Mouse (Mus musculus) forelimb bud, embryonic 11.5 days (tissue): ENCODE measurements at regions not wholly inside any gene's neighbourhood (a gene's known extent, or its start where the extent isn't known, plus 50 kb on each side); places are given as distances from the start of the nearest gene placed in this dataset.
A peak's percentile ranks its signal among the peaks of the same experiment; 100 is the strongest.

Experiments
- DNase-seq: peaks from one replicate; pipeline ENCODE4 v3.0.0-alpha.2; 2012; ENCODE audit warnings: low read depth, low spot score

- no peak for DNase-seq
These were observed 395.7 kb upstream of the Zeb2 start for GRCm38 (mm10) chr2:45512852-45513251.

GRCm38 (mm10) chr2:45511791-45512190 is 394.6 kb upstream of the Zeb2 start:
- no peak for DNase-seq

GRCm38 (mm10) chr2:45504468-45504867 is 387.3 kb upstream of the Zeb2 start:
- no peak for DNase-seq

- no peak for DNase-seq
These were observed 376.5 kb upstream of the Zeb2 start for GRCm38 (mm10) chr2:45493656-45494055.

GRCm38 (mm10) chr2:45486530-45486929 is 369.3 kb upstream of the Zeb2 start:
- no peak for DNase-seq

- DNase-seq = no peak
These were observed 368.3 kb upstream of the Zeb2 start for GRCm38 (mm10) chr2:45485477-45485876.

GRCm38 (mm10) chr2:45480671-45481070 is 363.5 kb upstream of the Zeb2 start:
- no peak for DNase-seq

- DNase-seq = no peak
These were observed 358.8 kb upstream of the Zeb2 start for GRCm38 (mm10) chr2:45475996-45476395.

GRCm38 (mm10) chr2:45464306-45464705 is 347.1 kb upstream of the Zeb2 start:
- no peak for DNase-seq

- DNase-seq = no peak
These were observed 342.2 kb upstream of the Zeb2 start for GRCm38 (mm10) chr2:45459410-45459809.

GRCm38 (mm10) chr2:45454811-45455210 is 337.6 kb upstream of the Zeb2 start:
- DNase-seq = no peak

- no peak for DNase-seq
These were observed 322.0 kb upstream of the Zeb2 start for GRCm38 (mm10) chr2:45439146-45439545.

GRCm38 (mm10) chr2:45438739-45439138 is 321.5 kb upstream of the Zeb2 start:
- DNase-seq = no peak

- peak; percentile 49 for DNase-seq
These were observed 318.2 kb upstream of the Zeb2 start for GRCm38 (mm10) chr2:45435261-45435980.

- DNase-seq = peak; percentile 12
These were observed 317.6 kb upstream of the Zeb2 start for GRCm38 (mm10) chr2:45434789-45435188.

- no peak for DNase-seq
These were observed 317.0 kb upstream of the Zeb2 start for GRCm38 (mm10) chr2:45434169-45434568.

- no peak for DNase-seq
These were observed 314.2 kb upstream of the Zeb2 start for GRCm38 (mm10) chr2:45431366-45431765.

- DNase-seq = no peak
These were observed 304.6 kb upstream of the Zeb2 start for GRCm38 (mm10) chr2:45421774-45422173.

GRCm38 (mm10) chr2:45408136-45408535 is 290.9 kb upstream of the Zeb2 start:
- DNase-seq = no peak

- no peak for DNase-seq
These were observed 272.8 kb upstream of the Zeb2 start for GRCm38 (mm10) chr2:45389902-45390492.

GRCm38 (mm10) chr2:45371268-45371667 is 254.1 kb upstream of the Zeb2 start:
- peak; percentile 21 for DNase-seq

- DNase-seq = no peak
These were observed 253.4 kb upstream of the Zeb2 start for GRCm38 (mm10) chr2:45370615-45370968.

GRCm38 (mm10) chr2:45369914-45370614 is 252.9 kb upstream of the Zeb2 start:
- DNase-seq = no peak
